Mouse (Mus musculus): Measurements from ENCODE around the gene Lypd6b. TPM values are rescaled to one million over a fixed set of nuclear protein-coding genes. Genes with fewer than 3 reads are reported as not detected.
A peak's percentile ranks its signal among the peaks of the same experiment; 100 is the strongest.

Gene Lypd6b
- polyA plus RNA-seq, 1 experiment from 2014 or later: 18.1 TPM

DNA sequence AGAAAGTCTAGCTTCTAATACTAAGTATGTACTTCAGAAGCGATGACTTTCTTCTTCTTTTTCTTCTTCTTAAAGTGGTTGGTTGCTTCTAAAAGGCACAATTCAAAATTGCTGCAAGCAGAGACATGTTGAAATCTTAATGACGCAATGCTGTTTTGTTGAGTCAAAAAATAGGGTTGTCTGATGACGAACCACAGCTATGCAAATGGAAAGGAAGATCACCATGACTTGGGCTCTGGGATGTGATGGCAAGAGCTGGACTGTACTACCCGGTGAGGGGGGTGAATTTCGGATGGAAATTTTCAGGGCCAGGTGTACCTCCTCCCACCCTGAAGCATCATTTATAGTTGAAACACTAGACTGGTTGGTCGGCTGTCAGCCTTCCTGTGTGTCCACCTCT, 22.0 kb downstream of the Lypd6b start:
- no peaks in the 10 kb centered on the region for H3K9me3 ChIP-seq
- peaks cover 6% of the 10 kb centered on the region; the same call in 1 of the 2 replicates for H3K4me1 ChIP-seq
- ATAC-seq (ENCODE audit: insufficient read depth, low FRiP score, low read depth): no peak
- no peaks in the 10 kb centered on the region for H3K27me3 ChIP-seq (replicated peaks)
- no peak overlapping the region for H3K9ac ChIP-seq
- no peak overlapping the region for H3K4me2 ChIP-seq
- no peak overlapping the region for H3K4me3 ChIP-seq (replicated peaks)
- WGBS: 68% methylated on average over 6 of the region's 6 CpGs
- no peak overlapping the region for H3K27ac ChIP-seq
- no peaks in the 10 kb centered on the region for H3K36me3 ChIP-seq

DNA sequence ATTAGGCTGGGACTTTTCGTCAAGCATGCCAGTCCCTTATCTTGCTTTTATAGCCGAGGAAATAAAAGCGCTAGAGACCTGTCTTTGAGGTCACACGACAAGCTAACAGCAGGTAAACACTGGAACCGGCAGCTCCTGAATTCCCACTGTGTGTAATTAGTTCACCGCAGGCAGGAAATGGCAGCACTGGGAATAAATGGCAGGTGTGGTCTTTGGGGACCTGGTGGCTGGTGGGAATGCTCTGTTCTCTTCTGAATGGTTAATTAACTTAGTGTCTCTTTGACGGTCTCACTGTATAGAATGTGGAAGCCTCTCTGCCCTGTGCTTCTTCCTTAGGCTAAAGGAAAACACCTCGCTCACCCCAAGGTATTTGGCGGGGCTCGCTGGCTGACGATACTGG, 23.9 kb downstream of the Lypd6b start:
- Histone ChIP-seq H3K9ac (no peak overlapping the region), H3K4me2 (peak overlapping the region; percentile 42), H3K36me3 (no peaks in the 10 kb centered on the region), H3K9me3 (no peaks in the 10 kb centered on the region), H3K27ac (peak overlapping the region; percentile 86), H3K4me1 (peaks cover 7% of the 10 kb centered on the region; the same call in 1 of the 2 replicates), H3K4me3 (replicated peaks) (no peak overlapping the region), H3K27me3 (replicated peaks) (no peaks in the 10 kb centered on the region)
- ATAC-seq (ENCODE audit: insufficient read depth, low FRiP score, low read depth): peak; percentile 44; the same call in 1 of the 2 replicates
- 26% methylated on average over 11 of the region's 11 CpGs for WGBS

DNA sequence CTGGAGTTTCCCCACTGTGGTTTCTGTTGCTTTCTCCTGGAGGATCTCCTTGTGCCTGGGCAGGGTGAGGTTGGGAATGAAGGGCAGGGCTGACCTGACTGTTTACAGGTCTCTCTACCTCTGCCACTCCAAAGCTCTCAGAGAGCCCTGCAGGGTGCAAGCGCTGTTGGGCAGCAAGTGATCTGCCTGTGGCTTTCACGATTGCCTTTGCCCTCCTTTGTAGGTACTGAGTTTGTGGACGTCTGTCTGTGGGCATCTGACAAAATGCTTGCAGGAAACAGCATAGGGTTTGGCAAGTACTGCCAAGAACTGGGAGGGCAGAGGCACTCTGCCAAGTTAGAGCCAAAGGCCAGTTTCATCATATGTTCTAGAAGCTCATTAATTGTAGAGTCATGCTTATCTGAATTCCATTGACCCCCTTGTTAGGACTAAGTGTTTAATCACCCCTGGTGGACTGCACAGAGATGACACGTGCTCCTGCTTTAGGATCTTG, 24.4 kb downstream of the Lypd6b start:
- WGBS: 22% methylated on average over 4 of the region's 4 CpGs

DNA sequence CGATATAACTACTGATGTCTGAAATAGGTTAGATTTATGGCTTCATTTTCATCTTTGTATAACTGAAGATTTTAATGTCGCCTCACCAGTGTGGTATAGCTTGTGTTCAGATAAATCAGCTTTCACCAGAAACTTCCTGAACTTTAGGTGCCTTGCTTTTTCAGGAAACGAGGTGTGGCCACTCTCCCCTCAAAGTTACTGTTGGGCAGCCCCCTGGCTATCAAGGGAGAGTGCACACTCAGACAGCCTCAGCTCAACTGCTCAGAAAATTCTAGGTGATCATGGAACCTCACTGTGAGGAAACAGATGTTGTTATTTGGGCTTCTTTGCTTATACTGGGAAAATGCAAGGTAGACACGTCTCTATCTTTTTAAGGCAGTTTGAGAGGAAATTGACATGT, 25.7 kb downstream of the Lypd6b start:
- no peak overlapping the region for H3K4me2 ChIP-seq
- peak overlapping the region; percentile 71; the same call in 1 of the 2 replicates for H3K27ac ChIP-seq
- H3K4me1 ChIP-seq: peaks cover 14% of the 10 kb centered on the region
- ATAC-seq (ENCODE audit: insufficient read depth, low FRiP score, low read depth): no peak
- H3K27me3 ChIP-seq (replicated peaks): no peaks in the 10 kb centered on the region
- no peaks in the 10 kb centered on the region for H3K9me3 ChIP-seq
- no peak overlapping the region for H3K4me3 ChIP-seq (replicated peaks)
- H3K36me3 ChIP-seq: no peaks in the 10 kb centered on the region
- no peak overlapping the region for H3K9ac ChIP-seq
- 51% methylated on average over 4 of the region's 4 CpGs for WGBS

More for the DNA sequence above, 24.4 kb downstream of the Lypd6b start:
- no peaks in the 10 kb centered on the region for H3K36me3 ChIP-seq
- no peak for ATAC-seq (ENCODE audit: insufficient read depth, low FRiP score, low read depth)
- H3K4me2 ChIP-seq: peak overlapping the region; percentile 42
- H3K4me1 ChIP-seq: peaks cover 7% of the 10 kb centered on the region; the same call in 1 of the 2 replicates
- no peaks in the 10 kb centered on the region for H3K27me3 ChIP-seq (replicated peaks)
- H3K27ac ChIP-seq: peak overlapping the region; percentile 86
- H3K9ac ChIP-seq: no peak overlapping the region
- no peaks in the 10 kb centered on the region for H3K9me3 ChIP-seq
- no peak overlapping the region for H3K4me3 ChIP-seq (replicated peaks)

DNA sequence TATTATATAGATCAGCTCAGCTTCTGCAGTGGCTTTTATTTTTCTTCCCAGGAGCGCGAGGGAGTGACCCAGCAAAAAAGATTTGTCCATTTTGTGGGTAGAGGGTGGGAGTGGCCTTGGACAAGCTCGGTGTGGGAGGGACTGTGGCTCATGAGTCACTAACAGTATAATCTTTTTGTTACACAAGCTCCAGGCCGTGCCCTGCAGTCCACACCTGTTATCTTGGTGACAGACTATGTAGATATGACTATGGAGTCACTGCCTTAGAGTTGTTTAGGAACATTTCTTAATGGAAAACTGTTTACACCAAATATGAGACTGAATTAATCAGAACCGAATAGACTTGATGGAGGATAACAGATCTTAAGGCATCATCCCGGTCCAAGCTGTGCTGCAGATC, 26.5 kb downstream of the Lypd6b start:
- Histone ChIP-seq H3K4me1 (peaks cover 14% of the 10 kb centered on the region), H3K36me3 (no peaks in the 10 kb centered on the region), H3K4me3 (replicated peaks) (no peak overlapping the region), H3K9me3 (no peaks in the 10 kb centered on the region), H3K27me3 (replicated peaks) (no peaks in the 10 kb centered on the region), H3K27ac (peak overlapping the region; percentile 71), H3K9ac (no peak overlapping the region), H3K4me2 (no peak overlapping the region)
- ATAC-seq (ENCODE audit: insufficient read depth, low FRiP score, low read depth): peak; percentile 73
- 49% methylated on average over 6 of the region's 6 CpGs for WGBS

DNA sequence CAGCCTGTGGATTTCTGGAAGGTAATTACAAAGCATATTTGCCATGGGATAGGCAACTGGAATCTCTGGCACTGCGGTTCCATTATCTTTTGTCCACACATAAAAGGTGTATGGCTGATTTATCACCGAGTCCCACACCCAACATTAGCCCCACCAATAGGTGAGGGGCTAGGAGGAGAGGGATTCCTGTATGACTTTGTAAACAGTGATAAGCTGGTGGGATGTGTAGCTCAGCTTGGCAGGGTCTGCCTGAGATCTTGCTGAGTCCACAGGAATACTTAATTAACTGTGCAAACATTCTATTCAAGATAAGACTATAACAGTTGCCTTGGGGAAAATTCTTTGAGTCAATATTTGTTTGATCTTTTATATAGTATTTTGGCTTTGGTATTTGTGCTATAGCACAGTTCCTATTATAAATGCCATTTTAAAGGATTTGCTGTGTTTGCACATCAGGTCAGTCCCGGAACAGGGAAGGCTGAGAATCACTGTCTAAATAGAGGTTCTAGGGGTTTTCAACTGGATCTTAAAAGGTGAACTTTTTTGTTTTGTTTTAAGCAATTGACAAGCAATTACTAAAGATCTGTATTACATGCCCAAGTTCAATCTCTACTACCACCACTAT, 28.3 kb downstream of the Lypd6b start:
- no peaks in the 10 kb centered on the region for H3K36me3 ChIP-seq
- no peaks in the 10 kb centered on the region for H3K9me3 ChIP-seq
- no peak overlapping the region for H3K4me3 ChIP-seq (replicated peaks)
- no peak overlapping the region for H3K9ac ChIP-seq
- H3K4me1 ChIP-seq: peaks cover 14% of the 10 kb centered on the region
- no peaks in the 10 kb centered on the region for H3K27me3 ChIP-seq (replicated peaks)
- H3K4me2 ChIP-seq: no peak overlapping the region
- WGBS: 43% methylated on average over 3 of the region's 3 CpGs
- H3K27ac ChIP-seq: peak overlapping the region; percentile 75; the same call in 1 of the 2 replicates
- ATAC-seq (ENCODE audit: insufficient read depth, low FRiP score, low read depth): peak; percentile 92

DNA sequence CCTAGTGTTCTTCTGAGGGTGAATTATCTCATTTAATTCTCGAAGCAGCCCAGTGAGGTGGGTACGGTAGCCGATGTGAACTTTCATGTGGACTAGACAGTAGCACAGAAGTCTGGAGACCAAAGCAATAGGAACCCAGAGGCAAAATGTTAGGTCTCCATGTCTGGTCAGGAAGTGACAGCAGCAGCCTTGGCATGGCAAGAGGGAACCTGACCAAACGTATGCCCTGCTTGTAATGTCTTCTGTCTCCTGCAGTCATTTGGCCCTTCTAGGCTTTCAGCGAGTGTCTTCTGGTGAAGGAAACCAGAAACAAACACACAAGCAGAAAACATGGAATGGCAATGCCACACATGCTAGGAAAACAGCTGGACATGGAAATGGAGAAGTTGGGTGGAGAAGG, 29.1 kb downstream of the Lypd6b start:
- no peak overlapping the region for H3K9ac ChIP-seq
- peaks cover 14% of the 10 kb centered on the region for H3K4me1 ChIP-seq
- 80% methylated on average over 5 of the region's 5 CpGs for WGBS
- H3K9me3 ChIP-seq: no peaks in the 10 kb centered on the region
- H3K27ac ChIP-seq: peak overlapping the region; percentile 46
- ATAC-seq (ENCODE audit: insufficient read depth, low FRiP score, low read depth): no peak
- no peak overlapping the region for H3K4me2 ChIP-seq
- no peak overlapping the region for H3K4me3 ChIP-seq (replicated peaks)
- H3K27me3 ChIP-seq (replicated peaks): no peaks in the 10 kb centered on the region
- H3K36me3 ChIP-seq: no peaks in the 10 kb centered on the region

DNA sequence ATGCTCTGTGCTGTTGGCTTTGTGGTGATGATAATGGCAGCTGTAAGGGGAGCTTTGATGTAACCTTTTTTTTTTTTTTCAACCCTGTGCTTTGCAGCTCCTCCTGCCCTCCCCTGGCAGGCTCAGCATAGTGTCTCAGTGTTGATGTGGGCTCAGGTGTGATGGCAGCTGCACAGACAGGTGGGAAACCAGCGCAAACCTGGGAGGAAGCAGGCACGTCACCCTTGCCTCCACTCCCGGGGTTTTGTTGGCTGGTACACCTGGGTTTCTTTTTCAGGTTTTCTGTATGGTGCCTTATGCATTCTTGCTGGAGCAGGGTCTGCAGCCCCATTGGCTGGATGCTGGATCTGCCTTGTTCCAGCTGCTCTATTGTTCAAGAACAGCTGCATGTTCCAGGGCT, 29.7 kb downstream of the Lypd6b start:
- no peaks in the 10 kb centered on the region for H3K36me3 ChIP-seq
- WGBS: 87% methylated on average over 3 of the region's 3 CpGs

DNA sequence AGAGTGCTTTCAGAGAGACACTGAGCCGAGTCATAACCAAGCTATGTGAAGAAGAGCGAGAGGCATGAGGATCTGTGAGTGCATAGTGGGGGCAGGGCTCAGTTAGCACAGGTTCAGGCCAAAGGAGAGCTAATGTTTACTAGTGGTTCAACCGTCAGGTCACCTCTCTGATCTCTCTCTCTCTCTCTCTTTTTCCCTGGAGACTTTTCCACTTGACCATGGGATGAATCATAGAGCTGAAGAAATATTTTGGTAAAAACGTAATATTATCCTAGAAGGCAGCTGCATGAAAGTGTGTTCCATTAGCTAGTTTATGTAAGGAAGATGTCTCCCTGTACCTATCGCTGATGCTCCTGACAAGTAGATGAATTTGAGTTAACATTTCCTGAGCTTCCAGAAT, 30.6 kb downstream of the Lypd6b start:
- no peak overlapping the region for H3K27ac ChIP-seq
- H3K4me3 ChIP-seq (replicated peaks): no peak overlapping the region
- H3K27me3 ChIP-seq (replicated peaks): no peaks in the 10 kb centered on the region
- peaks cover 9% of the 10 kb centered on the region for H3K4me1 ChIP-seq
- ATAC-seq (ENCODE audit: insufficient read depth, low FRiP score, low read depth): no peak
- no peaks in the 10 kb centered on the region for H3K36me3 ChIP-seq
- H3K4me2 ChIP-seq: no peak overlapping the region
- H3K9ac ChIP-seq: no peak overlapping the region
- no peaks in the 10 kb centered on the region for H3K9me3 ChIP-seq
- 56% methylated on average over 5 of the region's 5 CpGs for WGBS

More for the DNA sequence above, 29.7 kb downstream of the Lypd6b start:
- H3K4me3 ChIP-seq (replicated peaks): no peak overlapping the region
- ATAC-seq (ENCODE audit: insufficient read depth, low FRiP score, low read depth): no peak
- H3K4me1 ChIP-seq: peaks cover 11% of the 10 kb centered on the region
- H3K9ac ChIP-seq: no peak overlapping the region
- no peaks in the 10 kb centered on the region for H3K27me3 ChIP-seq (replicated peaks)
- H3K9me3 ChIP-seq: no peaks in the 10 kb centered on the region
- H3K27ac ChIP-seq: peak overlapping the region; percentile 48; the same call in 1 of the 2 replicates
- no peak overlapping the region for H3K4me2 ChIP-seq

DNA sequence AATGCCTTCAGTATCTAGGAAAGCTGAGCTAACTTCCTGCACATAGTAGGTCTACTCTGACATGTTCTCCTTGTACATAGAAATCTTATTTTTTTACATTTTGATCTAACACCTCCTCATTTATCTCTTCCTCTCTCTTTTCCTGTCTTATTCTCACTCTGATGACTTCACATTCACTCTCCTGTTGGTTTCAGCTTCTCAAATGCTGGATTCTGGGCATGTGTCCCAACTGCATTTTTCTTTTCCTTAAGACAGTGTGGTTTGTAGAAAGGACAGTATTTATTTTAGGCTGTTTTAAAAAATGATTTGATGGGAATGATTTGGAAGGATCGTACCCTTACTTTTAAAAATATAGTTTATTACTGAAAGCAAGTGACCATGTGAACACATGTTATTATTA, 34.8 kb downstream of the Lypd6b start:
- Histone ChIP-seq H3K27me3 (replicated peaks) (no peaks in the 10 kb centered on the region), H3K9me3 (no peaks in the 10 kb centered on the region), H3K4me2 (no peak overlapping the region), H3K9ac (no peak overlapping the region), H3K36me3 (no peaks in the 10 kb centered on the region), H3K27ac (no peak overlapping the region), H3K4me3 (replicated peaks) (no peak overlapping the region), H3K4me1 (peaks cover 3% of the 10 kb centered on the region)
- 50% methylated on average over 1 of the region's 1 CpGs for WGBS
- no peak for ATAC-seq (ENCODE audit: insufficient read depth, low FRiP score, low read depth)

DNA sequence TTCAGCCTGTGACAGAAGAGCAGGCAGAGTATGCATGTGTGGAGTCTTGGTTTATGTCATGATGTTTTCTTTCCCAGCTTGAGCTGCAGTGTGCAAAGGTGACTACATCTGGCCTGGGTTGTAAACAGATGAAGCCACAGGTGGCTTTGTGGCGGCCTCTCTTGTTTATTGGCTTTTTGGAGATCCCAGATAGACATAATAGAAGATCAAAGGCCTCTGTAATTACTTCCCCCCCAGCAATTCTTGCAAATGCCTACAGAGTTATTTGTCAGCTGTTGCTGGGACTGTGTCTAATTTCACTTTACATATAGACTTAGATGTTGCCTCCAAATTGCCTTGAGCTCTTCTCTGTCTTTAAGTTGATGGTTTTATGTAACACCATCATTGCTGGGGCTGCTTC, 38.1 kb downstream of the Lypd6b start:
- H3K9ac ChIP-seq: no peak overlapping the region
- no peaks in the 10 kb centered on the region for H3K27me3 ChIP-seq (replicated peaks)
- H3K27ac ChIP-seq: no peak overlapping the region
- no peaks in the 10 kb centered on the region for H3K4me1 ChIP-seq
- H3K4me3 ChIP-seq (replicated peaks): no peak overlapping the region
- no peak for ATAC-seq (ENCODE audit: insufficient read depth, low FRiP score, low read depth)
- H3K9me3 ChIP-seq: no peaks in the 10 kb centered on the region
- no peak overlapping the region for H3K4me2 ChIP-seq
- H3K36me3 ChIP-seq: no peaks in the 10 kb centered on the region
- 43% methylated on average over 1 of the region's 1 CpGs for WGBS

DNA sequence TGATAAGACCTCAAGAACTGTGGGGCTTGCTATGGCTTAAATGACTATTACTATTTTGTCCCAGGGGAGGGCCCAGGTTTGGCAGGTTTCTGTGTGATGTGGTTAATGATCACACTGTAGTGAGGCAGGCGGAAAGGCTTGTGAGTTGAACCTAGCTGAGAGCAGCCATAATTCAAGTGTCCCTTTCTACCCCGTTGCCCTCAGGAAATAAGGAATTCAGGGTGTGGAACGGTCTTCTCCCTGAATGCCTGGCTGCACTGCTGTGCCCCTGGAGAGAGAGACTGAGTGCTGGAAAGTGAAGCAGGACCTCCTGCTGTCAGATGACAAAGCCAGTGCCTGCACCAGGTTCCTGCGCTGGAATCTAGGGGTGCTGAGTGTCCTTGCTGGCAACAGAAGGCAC, 40.3 kb downstream of the Lypd6b start:
- Histone ChIP-seq H3K9ac (no peak overlapping the region), H3K4me1 (no peaks in the 10 kb centered on the region), H3K4me2 (no peak overlapping the region), H3K27me3 (replicated peaks) (no peaks in the 10 kb centered on the region), H3K9me3 (no peaks in the 10 kb centered on the region), H3K27ac (peak overlapping the region; percentile 67; the same call in 1 of the 2 replicates), H3K4me3 (replicated peaks) (no peak overlapping the region), H3K36me3 (no peaks in the 10 kb centered on the region)
- WGBS: 41% methylated on average over 4 of the region's 4 CpGs
- peak; percentile 40; the same call in 1 of the 2 replicates for ATAC-seq (ENCODE audit: insufficient read depth, low FRiP score, low read depth)

All from stomach, embryonic 15.5 days (tissue).